Mouse (Mus musculus): Measurements from ENCODE around the gene Mob3a.
A peak's percentile ranks its signal among the peaks of the same experiment; 100 is the strongest.

DNA sequence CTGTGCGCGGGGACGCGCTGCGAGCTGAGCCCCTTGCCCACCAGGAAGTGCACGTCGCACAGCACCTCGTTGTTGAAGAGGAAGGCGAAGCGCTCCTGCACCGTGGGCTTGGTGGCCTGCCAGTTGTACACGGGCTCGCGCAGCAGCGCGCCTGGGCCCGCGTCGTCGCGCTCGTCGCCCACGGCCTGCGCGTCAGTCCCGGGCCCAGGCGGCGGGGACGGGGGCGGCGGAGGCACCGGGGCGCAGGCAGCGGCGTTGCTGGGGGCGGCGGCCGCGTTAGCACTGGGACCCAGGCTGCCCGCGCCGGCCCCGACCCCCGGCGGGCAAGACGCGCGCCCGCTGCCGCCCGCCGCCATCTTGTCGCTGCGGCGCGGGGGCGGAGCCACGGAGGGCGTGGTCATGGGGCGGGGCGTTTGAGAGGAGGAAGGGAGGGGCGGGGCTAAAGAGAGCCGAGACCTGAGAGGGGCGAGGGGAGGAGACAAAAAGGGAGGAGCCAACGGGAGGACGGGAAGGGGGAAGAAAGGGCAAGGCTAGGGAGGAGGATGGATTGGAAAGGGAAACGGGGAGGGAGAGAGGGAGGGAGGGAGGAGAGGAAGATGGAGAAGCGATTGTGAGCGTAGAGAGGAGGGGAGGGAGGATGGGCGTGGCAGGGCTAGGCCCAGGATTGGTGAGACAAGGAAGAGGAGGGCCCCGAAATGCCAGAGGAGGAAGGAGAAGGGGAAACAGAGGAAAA is 45.5 kb downstream of the Mob3a start:
- TF ChIP-seq MYOD1 (IDR thresholded peaks at IDR 0.05; ENCODE audit: control insufficient read depth in 1 of 3, insufficient read length in 2 of 3, low read depth in 2 of 3) (peak in 1 of 3 experiments; percentile 1), MYOG (IDR thresholded peaks at IDR 0.05; ENCODE audit: control insufficient read depth in 1 of 3, insufficient read depth in 1 of 3, insufficient read length in 2 of 3, low read depth in 2 of 3) (no peak), POLR2A (IDR thresholded peaks at IDR 0.05; ENCODE audit: insufficient read length, low read depth) (peak; percentile 70), CEBPB (IDR thresholded peaks at IDR 0.05; ENCODE audit: insufficient read depth, poor library complexity, severe bottlenecking) (no peak), SRF (IDR thresholded peaks at IDR 0.05; ENCODE audit: control insufficient read depth, insufficient read length, low read depth) (no peak), POLR2AphosphoS2 (IDR thresholded peaks at IDR 0.05; ENCODE audit: insufficient read length, low read depth) (peak; percentile 73), E2F4 (IDR thresholded peaks at IDR 0.05; ENCODE audit: insufficient read depth) (no peak), USF1 (IDR thresholded peaks at IDR 0.05; ENCODE audit: low read depth) (no peak), REST (IDR thresholded peaks at IDR 0.05; ENCODE audit: insufficient read depth, insufficient read length) (no peak), MAX (IDR thresholded peaks at IDR 0.05; ENCODE audit: low read depth) (no peak), TCF12 (IDR thresholded peaks at IDR 0.05; ENCODE audit: insufficient read depth, poor library complexity, severe bottlenecking) (no peak), TCF3 (IDR thresholded peaks at IDR 0.05; ENCODE audit: insufficient read length, low read depth) (no peak)
